Mouse (Mus musculus) left cerebral cortex, postnatal 14 days (tissue): Measurements from ENCODE around the gene Sema4g. TPM values are rescaled to one million over a fixed set of nuclear protein-coding genes. Genes with fewer than 3 reads are reported as not detected.

ENCODE experiments used
- DNase-seq, 2 experiments: peaks; one replicate each; pipeline ENCODE4 v3.0.0; 2021 to 2022; ENCODE audit warnings: low spot score in 2 of 2, mixed read lengths in 1 of 2
- intact Hi-C: fragments of 180-260 bp; cut with DNase I; formaldehyde crosslinking; loops from one replicate; pipeline ENCODE4 v1.15.1; 2025
- total RNA-seq, 2 experiments: library from RNA; stranded (reverse); gene quantifications; 2 replicates each; pipeline ENCODE4 v1.2.3; 2021

Gene Sema4g
- total RNA-seq, 2 experiments from 2014 or later = 36.2 to 37.5 TPM

GRCm38 (mm10) chr19:45040214-45040613 is 51.3 kb downstream of the Sema4g start:
- intact Hi-C loops = no loop called here

DNA sequence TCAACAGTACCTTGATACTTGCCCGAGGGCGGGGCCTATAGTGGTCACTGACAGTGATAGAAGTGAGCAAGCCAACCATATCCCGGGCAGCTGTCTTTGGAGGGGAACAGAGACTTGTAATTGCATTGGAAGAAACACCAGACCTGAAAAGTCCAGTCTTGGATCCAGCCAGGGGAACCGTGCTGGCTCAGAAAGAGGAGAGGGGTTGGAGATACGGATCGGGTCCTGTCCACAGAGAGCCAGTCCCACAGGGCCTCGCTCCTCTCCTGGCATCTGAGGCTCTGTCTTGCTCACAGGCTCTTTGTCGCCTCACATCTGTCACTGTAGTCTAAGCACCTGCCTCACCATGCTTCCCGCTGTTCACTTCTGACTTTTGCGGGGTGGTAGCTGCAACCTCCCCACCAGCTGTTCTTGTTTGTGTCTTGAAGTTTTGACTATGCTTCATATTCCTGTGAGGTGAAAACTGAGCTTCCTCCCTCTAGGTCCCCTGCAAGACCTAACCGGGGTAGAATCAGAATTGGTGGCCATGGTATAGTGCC is 55.6 kb downstream of the Sema4g start:
- intact Hi-C loops = no loop called here
- DNase-seq = no peak

More at GRCm38 (mm10) chr19:45040214-45040613, 51.3 kb downstream of the Sema4g start:
- no peak for DNase-seq

DNA sequence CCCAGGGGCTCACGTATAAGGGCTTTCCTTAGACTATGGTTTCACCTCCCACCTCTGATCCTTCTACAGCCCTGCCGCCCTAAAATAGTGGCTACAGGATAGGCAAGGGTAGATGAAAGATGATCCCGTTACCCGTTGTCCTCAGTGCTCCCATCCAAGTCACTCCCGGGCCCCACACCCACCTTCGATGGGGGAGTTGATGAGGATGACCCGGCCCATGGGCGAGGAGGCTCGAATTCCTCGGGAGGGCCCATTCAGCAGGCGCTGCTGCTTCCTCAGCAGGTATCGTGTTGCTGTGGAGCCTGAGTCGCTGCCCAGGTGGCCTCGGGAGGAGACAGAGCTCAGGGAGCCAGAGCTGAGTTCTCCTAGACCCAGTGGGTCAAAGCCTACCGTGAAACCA is 56.3 kb downstream of the Sema4g start:
- intact Hi-C loops = no loop called here
- no peak for DNase-seq

- intact Hi-C loops = no loop called here
- DNase-seq = no peak
Observed at GRCm38 (mm10) chr19:45045651-45046050, 56.8 kb downstream of the Sema4g start, which contains the start of gene Pdzd7. Gene Pdzd7 (minus strand): TSS chr19:45045717.

GRCm38 (mm10) chr19:45046523-45047321 is 57.8 kb downstream of the Sema4g start:
- DNase-seq = peak; percentile 87 to 93
- intact Hi-C loops = loop anchor here (1.0 kb wide), 1 partner anchor 29 kb away; no protein-coding TSS in a partner anchor

DNA sequence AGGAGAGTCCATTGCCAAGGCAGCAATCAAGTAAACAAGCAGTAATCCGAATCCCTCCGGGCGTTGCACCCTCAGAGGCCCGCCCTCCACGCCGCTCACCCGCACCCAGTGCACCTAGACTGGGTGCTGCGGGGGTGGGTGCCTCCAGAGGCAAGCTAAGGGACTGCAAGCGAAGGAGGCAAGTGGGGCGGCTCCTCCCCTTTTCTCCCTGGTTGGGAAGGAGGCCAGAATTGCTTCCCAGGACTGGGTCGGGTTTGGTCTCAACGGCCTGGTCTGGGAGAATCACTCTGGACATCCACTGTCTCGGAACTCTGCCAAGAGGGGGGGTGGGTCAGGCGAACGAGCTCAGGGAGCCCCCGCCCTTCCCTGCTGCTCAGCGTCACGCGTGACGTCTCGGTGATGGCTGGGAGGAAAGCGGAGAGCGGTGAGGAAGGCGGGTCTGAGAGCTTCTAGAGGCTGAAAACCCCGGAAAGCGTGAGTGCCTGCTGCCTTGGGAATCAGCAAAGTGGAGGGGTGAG is 58.6 kb downstream of the Sema4g start, which contains the start of gene Sfxn3:
Sfxn3 (plus strand) TSS at position 87 of the 518 bp plus-strand sequence.
- DNase-seq = peak; percentile 93 to 96
- intact Hi-C loops = loop anchor here (1.0 kb wide), 1 partner anchor 30 kb away; no protein-coding TSS in a partner anchor

DNA sequence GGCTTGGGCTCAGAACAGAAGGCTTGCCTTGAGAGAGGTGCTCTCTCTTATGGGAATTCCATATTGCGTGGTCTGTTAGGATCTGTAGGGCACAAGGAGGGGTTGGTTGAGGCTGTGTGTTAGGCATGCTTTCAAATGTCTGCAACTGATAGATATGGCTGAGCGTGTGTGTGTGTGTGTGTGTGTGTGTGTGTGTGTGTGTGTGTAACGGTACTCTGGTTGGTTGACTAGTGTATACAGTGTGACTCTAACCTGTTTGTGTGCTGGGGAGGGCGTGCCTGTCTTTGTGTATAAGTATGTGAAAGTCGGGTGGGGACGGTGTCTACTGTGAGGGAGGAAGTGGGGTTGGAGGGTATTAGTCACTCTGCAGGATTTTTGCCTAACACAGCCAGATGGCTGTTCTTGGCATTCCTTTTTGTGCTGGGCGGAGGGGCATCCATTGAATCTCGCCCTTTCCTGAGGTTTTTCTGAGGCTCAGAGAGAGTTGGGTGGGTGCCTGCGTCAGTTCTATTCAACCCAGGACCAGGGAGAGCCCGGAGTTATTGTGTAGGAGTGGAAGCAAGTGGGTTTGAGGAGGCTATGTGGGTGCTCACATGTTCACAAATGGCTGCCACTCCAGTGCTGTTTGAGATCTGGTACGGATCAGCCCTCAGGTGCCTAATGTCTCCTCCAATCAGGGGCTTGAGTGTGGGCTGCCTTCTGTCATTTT is 59.2 kb downstream of the Sema4g start:
- intact Hi-C loops = loop anchor here (1.0 kb wide), 1 partner anchor 31 kb away; no protein-coding TSS in a partner anchor

GRCm38 (mm10) chr19:45048644-45049365 is 59.9 kb downstream of the Sema4g start:
- no peak for DNase-seq
- intact Hi-C loops = no loop called here

More for the DNA sequence above, 59.2 kb downstream of the Sema4g start:
- peak; percentile 78 to 95 for DNase-seq

- intact Hi-C loops = no loop called here
Observed at GRCm38 (mm10) chr19:45049523-45049922, 60.6 kb downstream of the Sema4g start.

More at GRCm38 (mm10) chr19:45049523-45049922, 60.6 kb downstream of the Sema4g start:
- no peak for DNase-seq

Other genes with a start within 250 kb of the Sema4g start
- gene Pax2, start 233.1 kb upstream of the Sema4g start, total RNA-seq = under 1 TPM; 0.11 to 0.22 TPM
- 10 to 100 TPM; 31.8 to 32.2 TPM for gene Slf2, start 58.0 kb upstream of the Sema4g start, total RNA-seq
- 10 to 100 TPM; 13.2 to 14.7 TPM for gene Twnk, start 16.6 kb downstream of the Sema4g start, total RNA-seq
- gene Mrpl43, start 17.3 kb downstream of the Sema4g start, total RNA-seq = 10 to 100 TPM; 41.2 to 44.6 TPM
- 10 to 100 TPM; 28.9 to 31.6 TPM for gene Lzts2, start 25.3 kb downstream of the Sema4g start, total RNA-seq
- 1 to 10 TPM; 3.3 to 3.4 TPM for gene Pdzd7, start 56.6 kb downstream of the Sema4g start, total RNA-seq
- 100 to 1,000 TPM; 111 to 115 TPM for gene Sfxn3, start 58.4 kb downstream of the Sema4g start, total RNA-seq
- gene Kazald1, start 86.1 kb downstream of the Sema4g start, total RNA-seq = 1 to 10 TPM; 1.3 to 1.6 TPM
- not detected for gene Tlx1, start 161.6 kb downstream of the Sema4g start, total RNA-seq
- under 1 TPM in 1 of 2 experiments, not detected in 1; 0.13 TPM for gene Lbx1, start 246.7 kb downstream of the Sema4g start, total RNA-seq